Mouse (Mus musculus) lung, adult 18-20 months (tissue): Measurements from ENCODE around the gene Myrip.

Experiments
- DNase-seq, 2 experiments: peaks; one replicate each; pipeline ENCODE4 v3.0.0; 2022; ENCODE audit warnings: mixed read lengths in 2 of 2

Myrip gene

DNA sequence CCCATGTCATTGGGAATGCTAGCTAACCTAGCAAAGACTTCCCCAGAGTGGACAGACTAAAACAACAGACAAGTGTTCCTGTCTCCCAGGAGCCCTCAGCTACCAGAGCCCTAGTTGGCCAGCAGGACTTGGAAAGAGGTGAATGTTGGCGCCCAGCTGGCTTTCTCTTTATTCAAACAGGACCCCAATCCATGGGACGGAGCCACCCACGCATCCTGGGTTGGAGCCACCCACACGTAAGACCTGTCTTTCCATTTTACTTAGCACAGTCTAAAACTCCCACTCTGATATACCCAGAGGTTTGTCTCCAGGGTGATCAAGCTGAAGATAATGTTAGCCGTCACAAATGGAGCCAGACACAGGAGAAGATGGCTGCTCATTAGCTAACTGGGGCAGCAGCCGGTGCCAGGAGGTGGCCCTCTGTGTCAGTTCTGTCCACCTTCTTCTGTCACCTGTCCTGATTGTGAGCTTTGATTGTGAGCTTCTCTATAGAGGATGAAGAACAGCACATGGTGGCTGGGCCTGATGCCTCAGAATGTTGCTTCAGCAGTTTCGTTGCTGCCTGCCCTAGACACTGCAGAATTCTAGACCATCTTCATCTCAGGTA is 95.4 kb downstream of the Myrip start:
- DNase-seq, result no peak

DNA sequence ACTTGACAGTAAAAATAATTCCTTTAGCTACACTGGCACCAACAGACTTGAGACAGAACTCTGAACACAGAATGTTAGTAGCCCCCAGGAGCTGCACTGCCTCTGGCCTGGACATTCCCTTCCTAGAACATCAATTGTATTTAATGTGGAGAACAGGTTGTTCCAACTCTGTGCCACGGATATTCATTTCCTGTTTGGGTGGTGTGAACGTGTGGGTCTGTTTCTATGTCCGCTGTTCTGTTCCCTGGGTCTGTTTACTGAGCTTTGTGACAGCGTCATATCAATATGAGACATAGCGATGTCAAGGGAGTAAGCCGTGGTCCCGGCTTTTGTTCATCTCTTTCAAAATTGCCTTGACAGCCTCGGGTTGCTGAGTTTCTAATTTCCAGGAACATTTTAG is 97.0 kb downstream of the Myrip start:
- peak; percentile 44 to 68 for DNase-seq

GRCm38 (mm10) chr9:120399537-120399936 is 98.2 kb downstream of the Myrip start:
- peak; percentile 13 to 23 for DNase-seq

- no peak for DNase-seq
These were observed 101.1 kb downstream of the Myrip start for GRCm38 (mm10) chr9:120402368-120402767.

- peak in 1 of 2 experiments; percentile 10 for DNase-seq
These were observed 102.3 kb downstream of the Myrip start for GRCm38 (mm10) chr9:120403661-120404060.

- DNase-seq, result no peak
These were observed 108.4 kb downstream of the Myrip start for GRCm38 (mm10) chr9:120409663-120410181.

- DNase-seq, result peak; percentile 19 to 30
These were observed 109.1 kb downstream of the Myrip start for GRCm38 (mm10) chr9:120410421-120410820.

- peak; percentile 74 to 85 for DNase-seq
These were observed 114.2 kb downstream of the Myrip start for GRCm38 (mm10) chr9:120415504-120415903.

DNA sequence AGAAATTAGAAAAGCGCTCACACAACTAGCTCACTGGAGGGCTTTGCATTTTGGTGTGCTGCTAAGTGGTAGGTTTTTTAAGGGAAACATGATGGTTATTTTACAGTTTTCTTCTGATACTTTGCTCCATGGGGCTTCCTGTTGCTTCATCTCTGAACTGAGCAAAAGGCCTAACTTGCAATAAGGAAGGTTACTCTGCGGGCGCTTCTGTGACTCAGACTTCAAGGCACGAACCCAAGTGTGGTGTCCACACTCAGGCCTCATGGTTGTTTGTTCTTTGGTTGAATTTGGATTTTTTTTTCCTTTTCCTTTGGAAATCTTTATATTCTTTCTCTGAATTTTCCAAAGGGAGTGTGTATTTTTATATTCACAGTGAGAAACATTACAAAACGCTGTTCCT is 114.8 kb downstream of the Myrip start:
- no peak for DNase-seq

GRCm38 (mm10) chr9:120416729-120417128 is 115.4 kb downstream of the Myrip start:
- no peak for DNase-seq

- no peak for DNase-seq
These were observed 117.3 kb downstream of the Myrip start for GRCm38 (mm10) chr9:120418582-120418981.

- no peak for DNase-seq
These were observed 123.3 kb downstream of the Myrip start for GRCm38 (mm10) chr9:120424567-120424966.

GRCm38 (mm10) chr9:120425768-120426167 is 124.5 kb downstream of the Myrip start:
- peak; percentile 25 to 36 for DNase-seq

DNA sequence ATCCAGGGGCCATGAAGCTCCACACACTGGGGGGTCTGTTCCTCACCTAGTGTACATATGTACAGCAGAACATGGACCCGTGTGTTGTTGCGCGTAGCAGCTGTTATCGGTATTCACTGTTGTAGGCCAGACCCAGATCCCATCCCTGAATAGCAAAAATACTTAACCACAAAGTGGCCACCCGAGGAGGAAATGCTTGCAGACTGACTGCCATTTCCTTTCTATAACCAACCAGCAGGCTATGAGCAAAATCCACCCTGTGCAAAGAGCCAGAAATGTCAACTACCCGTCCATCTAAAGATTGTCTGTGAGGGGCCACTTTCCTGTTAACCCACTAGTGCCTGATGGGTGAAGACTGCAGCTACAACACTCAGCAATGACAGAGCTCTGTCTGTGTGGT is 126.9 kb downstream of the Myrip start:
- DNase-seq, result no peak

GRCm38 (mm10) chr9:120433747-120434146 is 132.4 kb downstream of the Myrip start:
- peak; percentile 53 to 55 for DNase-seq

DNA sequence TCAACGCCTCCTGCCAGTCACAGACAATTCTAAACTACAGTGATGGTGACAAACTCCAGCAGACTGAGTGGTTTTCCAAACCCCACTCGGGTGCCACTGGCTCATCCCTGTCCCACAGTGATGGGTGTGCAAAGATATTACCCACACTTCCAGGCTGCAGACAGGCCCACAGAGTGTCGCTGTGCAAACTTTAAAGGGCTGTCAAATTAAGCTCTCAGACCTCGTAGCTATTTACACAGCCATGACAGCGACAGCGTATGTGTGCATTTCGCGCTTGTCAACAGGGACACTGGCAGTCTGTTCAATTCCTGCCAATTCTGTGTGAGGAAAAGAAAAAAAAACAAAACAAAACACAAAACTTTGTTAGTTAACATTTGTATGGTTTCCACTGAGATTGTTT is 134.5 kb downstream of the Myrip start:
- DNase-seq, result no peak

- no peak for DNase-seq
These were observed 135.5 kb downstream of the Myrip start for GRCm38 (mm10) chr9:120436854-120437253.

DNA sequence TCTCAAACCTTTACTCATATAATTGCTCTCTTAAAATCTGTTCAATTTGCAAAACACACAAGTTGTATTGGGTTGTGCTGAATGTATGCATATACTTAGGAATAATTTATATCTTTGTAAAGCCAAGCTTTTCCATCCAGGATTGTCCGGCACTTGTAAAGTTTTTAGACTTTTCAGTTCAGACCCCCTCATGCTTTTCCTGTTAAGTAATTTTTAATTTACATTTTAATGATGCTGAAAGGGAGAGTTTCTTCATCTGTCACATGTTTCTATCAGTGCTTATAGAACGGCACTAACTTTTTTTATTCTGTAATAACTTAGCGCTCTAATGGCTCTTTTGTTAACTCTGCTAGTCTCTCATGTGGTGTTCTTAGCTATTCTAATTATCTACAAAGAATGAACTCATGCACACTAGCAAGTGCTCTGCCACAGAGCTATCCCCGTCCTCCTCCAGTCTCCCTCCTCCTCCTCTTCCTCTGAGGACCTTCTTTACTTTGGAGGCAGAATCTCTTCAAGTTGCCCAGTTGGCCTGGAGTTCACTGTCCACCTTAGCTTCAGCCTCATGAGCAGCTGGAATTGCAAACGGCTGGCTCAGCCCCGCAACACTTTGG is 136.1 kb downstream of the Myrip start:
- DNase-seq, result no peak

DNA sequence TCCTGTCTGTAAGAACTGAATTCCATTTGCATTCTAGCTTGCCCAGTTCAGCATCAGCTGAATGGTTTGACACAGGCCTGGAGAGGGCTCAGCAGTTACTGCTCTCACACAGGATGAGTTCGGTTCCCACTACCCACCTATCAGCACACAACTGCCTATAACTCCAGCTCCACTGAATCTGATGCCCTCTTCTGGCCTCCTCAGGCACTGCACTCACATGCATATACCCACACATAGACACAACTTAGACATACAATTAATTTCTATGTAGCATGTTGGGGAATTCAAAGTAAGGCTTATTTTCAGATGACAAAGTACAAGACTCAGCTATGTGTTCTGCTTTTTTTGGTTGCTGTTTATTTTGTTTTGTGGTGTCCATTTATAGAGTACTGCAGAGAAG is 137.0 kb downstream of the Myrip start:
- no peak for DNase-seq

DNA sequence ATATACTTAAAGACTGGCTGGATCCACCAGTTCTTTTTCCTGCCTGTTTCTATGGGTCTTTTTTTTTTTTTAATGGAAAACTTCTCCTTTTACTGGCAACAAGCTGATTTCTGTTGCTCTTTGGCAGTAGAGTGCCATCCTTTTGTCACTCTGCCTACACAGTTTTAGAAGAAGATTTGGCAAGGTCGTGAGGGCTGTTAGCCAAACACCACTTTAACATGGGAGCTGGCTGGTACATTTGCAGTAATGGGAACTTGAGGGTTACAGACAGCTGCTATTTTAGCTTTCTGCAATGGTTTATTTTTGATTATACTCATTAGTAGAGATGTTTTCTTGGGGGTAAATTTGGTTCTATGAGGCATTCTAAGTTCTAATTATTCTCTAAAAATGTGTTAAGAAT is 137.5 kb downstream of the Myrip start:
- no peak for DNase-seq

DNA sequence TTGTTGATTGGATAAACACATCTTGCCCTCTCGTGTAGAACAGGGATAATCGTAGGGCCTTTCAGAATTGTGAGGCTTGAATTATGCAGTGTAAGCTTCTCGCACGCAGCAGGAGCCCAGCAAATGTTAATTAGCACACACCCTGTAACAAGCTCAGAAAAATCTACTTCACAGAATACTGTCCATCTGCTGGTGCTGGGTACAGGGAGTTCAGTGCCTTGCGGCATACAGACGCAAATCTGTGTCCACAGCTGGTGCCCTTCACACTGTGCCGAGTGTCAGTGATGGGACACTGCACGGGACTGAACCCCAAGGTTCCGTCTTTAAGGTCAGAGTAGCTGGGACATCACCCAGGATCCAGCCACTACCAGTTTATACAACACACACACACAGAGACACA is 143.3 kb downstream of the Myrip start:
- DNase-seq, result no peak

- no peak for DNase-seq
These were observed 148.5 kb downstream of the Myrip start for GRCm38 (mm10) chr9:120449696-120450329.

DNA sequence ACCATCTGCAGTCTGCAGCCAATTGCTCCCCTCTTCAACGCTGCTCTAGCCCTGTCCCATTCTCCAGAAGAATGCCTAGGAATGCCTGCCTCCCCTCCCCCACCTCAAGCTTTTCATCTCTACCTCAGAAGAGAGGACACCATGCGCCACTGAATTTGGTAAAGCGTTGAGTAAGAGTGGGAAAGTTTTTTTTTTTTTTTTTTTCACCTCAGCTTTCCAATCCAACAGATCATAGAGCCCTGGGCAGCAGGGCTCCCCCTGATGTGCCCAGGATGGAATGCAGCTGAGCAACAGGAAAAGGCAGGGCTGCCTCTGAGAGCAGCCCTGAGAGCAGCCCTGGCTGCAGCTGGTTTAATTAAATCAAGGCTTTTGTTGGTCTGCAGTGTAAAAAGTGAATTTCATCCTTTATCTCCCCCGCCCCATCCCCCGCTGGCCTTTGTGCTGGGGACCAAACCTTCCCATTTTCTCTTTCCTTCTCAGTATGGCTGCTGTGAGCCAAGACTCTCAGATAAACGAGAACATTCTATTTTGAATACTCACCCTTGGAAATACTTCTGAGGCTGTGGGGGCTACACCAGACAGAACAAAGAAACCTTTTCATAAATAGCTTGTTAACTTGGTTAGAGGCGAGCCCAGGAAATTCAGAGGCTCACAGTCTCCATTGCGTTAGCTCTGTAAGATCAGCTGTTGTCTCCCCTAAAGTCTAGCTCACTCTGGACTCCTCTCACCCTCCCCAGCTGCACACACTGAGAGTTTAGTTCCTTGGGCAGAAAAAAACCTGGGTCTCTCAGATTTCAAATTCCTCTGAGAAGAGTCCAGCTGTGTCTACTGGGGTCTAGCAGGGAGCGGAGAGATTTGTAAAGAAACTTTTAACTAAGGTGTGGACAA is 154.7 kb downstream of the Myrip start:
- DNase-seq, result no peak
